Mouse (Mus musculus): Measurements from ENCODE around the gene Mcub. TPM values are rescaled to one million over a fixed set of nuclear protein-coding genes. Genes with fewer than 3 reads are reported as not detected.

Gene Mcub
- polyA plus RNA-seq, 1 experiment from 2014 or later: 2.8 TPM

- WGBS: 78% methylated on average over 9 of the region's 9 CpGs
- no peak for DNase-seq (ENCODE audit: low spot score, missing footprints)
- Histone ChIP-seq H3K4me1 (ENCODE audit: control insufficient read depth, insufficient read depth, low read length) (0 out of 2 replicates have a peak, but pooled peaks cover 2% of the 10 kb centered on the region), H3K9me3 (ENCODE audit: control insufficient read depth, low read length) (no peaks in the 10 kb centered on the region), H3K4me3 (ENCODE audit: low read depth, low read length) (no peak overlapping the region), H3K36me3 (ENCODE audit: control insufficient read depth, insufficient read depth, low read length) (no peaks in the 10 kb centered on the region), H3K27ac (ENCODE audit: low read depth, low read length) (no peak overlapping the region), H3K9ac (ENCODE audit: low read length) (no peak overlapping the region), H3K27me3 (ENCODE audit: control insufficient read depth, insufficient read depth, low read length) (peaks cover 14% of the 10 kb centered on the region), H3K4me2 (no peak overlapping the region)
- ATAC-seq (ENCODE audit: low FRiP score): no peak
These were observed 2.1 kb downstream of the Mcub start for GRCm38 (mm10) chr3:129967874-129968273.

GRCm38 (mm10) chr3:129964681-129965080 lies 5.3 kb downstream of the Mcub start:
- Histone ChIP-seq H3K9ac (ENCODE audit: low read length) (no peak overlapping the region), H3K27ac (ENCODE audit: low read depth, low read length) (no peak overlapping the region), H3K4me2 (no peak overlapping the region), H3K9me3 (ENCODE audit: control insufficient read depth, low read length) (no peaks in the 10 kb centered on the region), H3K4me1 (ENCODE audit: control insufficient read depth, insufficient read depth, low read length) (no peaks in the 10 kb centered on the region), H3K27me3 (ENCODE audit: control insufficient read depth, insufficient read depth, low read length) (peaks cover 7% of the 10 kb centered on the region), H3K4me3 (ENCODE audit: low read depth, low read length) (no peak overlapping the region), H3K36me3 (ENCODE audit: control insufficient read depth, insufficient read depth, low read length) (no peaks in the 10 kb centered on the region)
- DNase-seq (ENCODE audit: low spot score, missing footprints) (no peak), ATAC-seq (ENCODE audit: low FRiP score) (no peak)
- WGBS: 96% methylated on average over 8 of the region's 8 CpGs

GRCm38 (mm10) chr3:129962533-129962932 lies 7.5 kb downstream of the Mcub start:
- DNase-seq (ENCODE audit: low spot score, missing footprints) (no peak), ATAC-seq (ENCODE audit: low FRiP score) (no peak)
- Histone ChIP-seq H3K4me1 (ENCODE audit: control insufficient read depth, insufficient read depth, low read length) (no peaks in the 10 kb centered on the region), H3K4me2 (no peak overlapping the region), H3K4me3 (ENCODE audit: low read depth, low read length) (no peak overlapping the region), H3K9me3 (ENCODE audit: control insufficient read depth, low read length) (no peaks in the 10 kb centered on the region), H3K27ac (ENCODE audit: low read depth, low read length) (no peak overlapping the region), H3K36me3 (ENCODE audit: control insufficient read depth, insufficient read depth, low read length) (no peaks in the 10 kb centered on the region), H3K9ac (ENCODE audit: low read length) (no peak overlapping the region), H3K27me3 (ENCODE audit: control insufficient read depth, insufficient read depth, low read length) (no peaks in the 10 kb centered on the region)
- 80% methylated on average over 8 of the region's 8 CpGs for WGBS

GRCm38 (mm10) chr3:129953296-129953695 lies 16.7 kb downstream of the Mcub start:
- H3K4me2 ChIP-seq: no peak overlapping the region
- H3K9me3 ChIP-seq (ENCODE audit: control insufficient read depth, low read length): no peaks in the 10 kb centered on the region
- H3K4me3 ChIP-seq (ENCODE audit: low read depth, low read length): no peak overlapping the region
- H3K4me1 ChIP-seq (ENCODE audit: control insufficient read depth, insufficient read depth, low read length): no peaks in the 10 kb centered on the region
- DNase-seq (ENCODE audit: low spot score, missing footprints) (no peak), ATAC-seq (ENCODE audit: low FRiP score) (no peak)
- H3K27me3 ChIP-seq (ENCODE audit: control insufficient read depth, insufficient read depth, low read length): no peaks in the 10 kb centered on the region
- no peak overlapping the region for H3K27ac ChIP-seq (ENCODE audit: low read depth, low read length)
- 84% methylated on average over 4 of the region's 4 CpGs for WGBS
- H3K36me3 ChIP-seq (ENCODE audit: control insufficient read depth, insufficient read depth, low read length): no peaks in the 10 kb centered on the region
- no peak overlapping the region for H3K9ac ChIP-seq (ENCODE audit: low read length)

- Histone ChIP-seq H3K9ac (ENCODE audit: low read length) (no peak overlapping the region), H3K27me3 (ENCODE audit: control insufficient read depth, insufficient read depth, low read length) (no peaks in the 10 kb centered on the region), H3K9me3 (ENCODE audit: control insufficient read depth, low read length) (no peaks in the 10 kb centered on the region), H3K4me1 (ENCODE audit: control insufficient read depth, insufficient read depth, low read length) (no peaks in the 10 kb centered on the region), H3K4me2 (no peak overlapping the region), H3K4me3 (ENCODE audit: low read depth, low read length) (no peak overlapping the region), H3K36me3 (ENCODE audit: control insufficient read depth, insufficient read depth, low read length) (no peaks in the 10 kb centered on the region), H3K27ac (ENCODE audit: low read depth, low read length) (no peak overlapping the region)
- ATAC-seq (ENCODE audit: low FRiP score) (no peak), DNase-seq (ENCODE audit: low spot score, missing footprints) (no peak)
- 84% methylated on average over 5 of the region's 5 CpGs for WGBS
These were observed 20.7 kb downstream of the Mcub start for GRCm38 (mm10) chr3:129949158-129949773.

- H3K27ac ChIP-seq (ENCODE audit: low read depth, low read length): no peak overlapping the region
- H3K9ac ChIP-seq (ENCODE audit: low read length): no peak overlapping the region
- no peak overlapping the region for H3K4me3 ChIP-seq (ENCODE audit: low read depth, low read length)
- H3K9me3 ChIP-seq (ENCODE audit: control insufficient read depth, low read length): no peaks in the 10 kb centered on the region
- no peak overlapping the region for H3K4me2 ChIP-seq
- DNase-seq (ENCODE audit: low spot score, missing footprints) (no peak), ATAC-seq (ENCODE audit: low FRiP score) (no peak)
- no peaks in the 10 kb centered on the region for H3K36me3 ChIP-seq (ENCODE audit: control insufficient read depth, insufficient read depth, low read length)
- 92% methylated on average over 5 of the region's 5 CpGs for WGBS
- H3K4me1 ChIP-seq (ENCODE audit: control insufficient read depth, insufficient read depth, low read length): no peaks in the 10 kb centered on the region
- H3K27me3 ChIP-seq (ENCODE audit: control insufficient read depth, insufficient read depth, low read length): no peaks in the 10 kb centered on the region
These were observed 21.6 kb downstream of the Mcub start for GRCm38 (mm10) chr3:129948359-129948758.

- no peak for DNase-seq (ENCODE audit: low spot score, missing footprints)
- Histone ChIP-seq H3K36me3 (ENCODE audit: control insufficient read depth, insufficient read depth, low read length) (no peaks in the 10 kb centered on the region), H3K4me3 (ENCODE audit: low read depth, low read length) (no peak overlapping the region), H3K4me1 (ENCODE audit: control insufficient read depth, insufficient read depth, low read length) (no peaks in the 10 kb centered on the region), H3K27me3 (ENCODE audit: control insufficient read depth, insufficient read depth, low read length) (no peaks in the 10 kb centered on the region), H3K9me3 (ENCODE audit: control insufficient read depth, low read length) (no peaks in the 10 kb centered on the region), H3K27ac (ENCODE audit: low read depth, low read length) (no peak overlapping the region), H3K9ac (ENCODE audit: low read length) (no peak overlapping the region), H3K4me2 (no peak overlapping the region)
- no peak for ATAC-seq (ENCODE audit: low FRiP score)
- WGBS: 81% methylated on average over 5 of the region's 5 CpGs
These were observed 23.6 kb downstream of the Mcub start for GRCm38 (mm10) chr3:129946217-129946914.

GRCm38 (mm10) chr3:129943813-129944212 lies 26.2 kb downstream of the Mcub start:
- no peak for ATAC-seq (ENCODE audit: low FRiP score)
- 86% methylated on average over 4 of the region's 4 CpGs for WGBS
- H3K4me1 ChIP-seq (ENCODE audit: control insufficient read depth, insufficient read depth, low read length): no peaks in the 10 kb centered on the region
- H3K27ac ChIP-seq (ENCODE audit: low read depth, low read length): no peak overlapping the region
- DNase-seq (ENCODE audit: low spot score, missing footprints): no peak
- no peaks in the 10 kb centered on the region for H3K27me3 ChIP-seq (ENCODE audit: control insufficient read depth, insufficient read depth, low read length)
- H3K9ac ChIP-seq (ENCODE audit: low read length): no peak overlapping the region
- H3K36me3 ChIP-seq (ENCODE audit: control insufficient read depth, insufficient read depth, low read length): no peaks in the 10 kb centered on the region
- no peak overlapping the region for H3K4me2 ChIP-seq
- no peaks in the 10 kb centered on the region for H3K9me3 ChIP-seq (ENCODE audit: control insufficient read depth, low read length)
- H3K4me3 ChIP-seq (ENCODE audit: low read depth, low read length): no peak overlapping the region

- H3K4me2 ChIP-seq: no peak overlapping the region
- 88% methylated on average over 1 of the region's 1 CpGs for WGBS
These were observed 28.7 kb downstream of the Mcub start for GRCm38 (mm10) chr3:129941291-129941690.

More at GRCm38 (mm10) chr3:129941291-129941690, 28.7 kb downstream of the Mcub start:
- no peaks in the 10 kb centered on the region for H3K9me3 ChIP-seq (ENCODE audit: control insufficient read depth, low read length)
- no peak overlapping the region for H3K4me3 ChIP-seq (ENCODE audit: low read depth, low read length)
- DNase-seq (ENCODE audit: low spot score, missing footprints) (no peak), ATAC-seq (ENCODE audit: low FRiP score) (no peak)
- no peaks in the 10 kb centered on the region for H3K4me1 ChIP-seq (ENCODE audit: control insufficient read depth, insufficient read depth, low read length)
- no peak overlapping the region for H3K27ac ChIP-seq (ENCODE audit: low read depth, low read length)
- H3K36me3 ChIP-seq (ENCODE audit: control insufficient read depth, insufficient read depth, low read length): no peaks in the 10 kb centered on the region
- no peak overlapping the region for H3K9ac ChIP-seq (ENCODE audit: low read length)
- no peaks in the 10 kb centered on the region for H3K27me3 ChIP-seq (ENCODE audit: control insufficient read depth, insufficient read depth, low read length)
